Mouse (Mus musculus) lung, embryonic 14.5 days (tissue): Measurements from ENCODE around the gene E4f1. TPM values are rescaled to one million over a fixed set of nuclear protein-coding genes. Genes with fewer than 3 reads are reported as not detected.
A peak's percentile ranks its signal among the peaks of the same experiment; 100 is the strongest.

Source experiments
- ATAC-seq: fragments of 200-750 bp; cut with Nextera tagmentation; 2 replicates; pipeline ENCODE4 v1.8.0; 2017; ENCODE audit warnings: mild to moderate bottlenecking, moderate TSS enrichment, moderate library complexity; ENCODE audit not compliant: insufficient read depth
- DNase-seq: peaks from one replicate; pipeline ENCODE4 v3.0.0-alpha.2; 2015
- H3K27ac ChIP-seq: fragments of 300-500 bp; sonication (generic); 2 replicates; pipeline ENCODE4 v1.5.1; 2014; ENCODE audit warnings: low read depth, mild to moderate bottlenecking, moderate library complexity
- H3K27me3 ChIP-seq: fragments of 300-500 bp; sonication (generic); 2 replicates; pipeline ENCODE4 v1.6.1; 2014; ENCODE audit warnings: low read length, control low read depth; ENCODE audit not compliant: insufficient read depth
- H3K36me3 ChIP-seq: fragments of 300-500 bp; sonication (generic); 2 replicates; pipeline ENCODE4 v1.6.1; 2014; ENCODE audit warnings: control low read depth; ENCODE audit not compliant: insufficient read depth
- H3K4me1 ChIP-seq: fragments of 300-500 bp; sonication (generic); 2 replicates; pipeline ENCODE4 v1.6.1; 2014; ENCODE audit warnings: antibody characterized with exemption, control low read depth; ENCODE audit not compliant: insufficient read depth
- H3K4me2 ChIP-seq: fragments of 300-500 bp; sonication (generic); 2 replicates; pipeline ENCODE4 v1.6.1; 2014; ENCODE audit warnings: mild to moderate bottlenecking
- H3K4me3 ChIP-seq: fragments of 300-500 bp; sonication (generic); 2 replicates; pipeline ENCODE4 v1.5.1; 2014; ENCODE audit warnings: low read depth, low read length
- H3K9ac ChIP-seq: fragments of 300-500 bp; sonication (generic); 2 replicates; pipeline ENCODE4 v1.6.1; 2014
- H3K9me3 ChIP-seq: fragments of 300-500 bp; sonication (generic); 2 replicates; pipeline ENCODE4 v1.6.1; 2016; ENCODE audit warnings: low read depth, low read length, control low read depth
- CTCF ChIP-seq: IDR thresholded peaks from 2 replicates; pipeline ENCODE4 v1.5.1; 2016; ENCODE audit warnings: antibody characterized with exemption, low read depth
- WGBS: fragments of 180-500 bp; shearing (Covaris S2); extraction: QIAGEN DNeasy Blood & Tissue Kit; methylation state at CpG from one replicate; pipeline ENCODE4 v1.1.7; 2014; 5-methylcytosine and 5-hydroxymethylcytosine counted together
- polyA plus RNA-seq: library from polyadenylated mRNA; unstranded; fragments of >200 nt; fragmentation: Nextera tagmentation; extraction: Ambion mirVana; gene quantifications from 2 replicates; pipeline ENCODE4 v1.2.1, GENCODE M21; 2014

E4f1 gene
- polyA plus RNA-seq, 1 experiment from 2014 or later = 25.2 TPM

DNA sequence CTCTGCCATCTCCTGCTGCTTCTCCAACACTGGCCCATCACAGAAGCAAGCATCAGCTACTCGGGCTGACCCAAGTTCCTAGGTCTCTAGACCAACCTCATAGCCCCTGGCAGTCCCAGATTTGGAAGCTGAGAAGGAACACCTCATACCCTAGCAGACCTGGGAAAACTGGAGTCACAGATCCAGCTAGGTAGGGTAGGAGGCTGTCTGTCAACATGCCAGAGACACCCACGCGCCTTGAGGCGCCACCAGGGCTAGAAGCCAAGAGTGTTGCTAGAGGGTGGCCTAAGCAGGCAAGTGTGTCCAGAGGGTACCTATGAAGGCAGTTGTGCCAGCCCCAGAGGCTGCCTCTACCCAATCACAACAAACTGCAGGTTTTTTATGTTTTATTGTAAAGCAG lies 26.7 kb downstream of the E4f1 start:
- Histone ChIP-seq H3K9me3 (no peaks in the 10 kb centered on the region), H3K9ac (no peak overlapping the region), H3K4me3 (no peak overlapping the region), H3K4me1 (no peaks in the 10 kb centered on the region), H3K36me3 (peaks cover 89% of the 10 kb centered on the region), H3K27ac (no peak overlapping the region), H3K4me2 (no peak overlapping the region), H3K27me3 (no peaks in the 10 kb centered on the region)
- DNase-seq (no peak), ATAC-seq (no peak)
- no peak for TF ChIP-seq CTCF
- WGBS = 85% methylated on average over 4 of the region's 4 CpGs

DNA sequence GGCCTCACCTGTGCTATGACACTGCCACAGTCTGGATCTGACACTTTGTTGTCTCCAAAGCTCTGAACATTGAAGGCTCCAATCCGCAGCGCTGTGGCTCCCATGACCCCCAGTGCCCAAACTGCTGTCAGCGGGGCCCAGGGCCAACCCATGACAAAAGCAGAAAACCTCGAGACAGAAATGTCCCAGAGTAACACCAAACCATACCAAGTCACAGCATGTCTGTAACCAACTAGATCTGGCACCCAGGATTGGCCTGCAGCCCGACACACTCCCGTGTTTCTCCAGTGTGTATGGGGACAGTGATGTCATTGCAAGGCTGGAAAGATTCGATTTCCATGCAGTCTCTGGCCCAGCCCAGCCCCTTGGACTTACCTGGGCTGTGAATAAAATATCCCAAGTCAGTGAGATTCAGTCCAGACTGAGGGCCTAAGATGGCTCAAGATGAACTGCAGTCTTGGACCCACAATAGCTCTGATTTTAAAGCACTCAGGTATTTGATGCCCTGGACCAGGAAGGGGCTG lies 27.4 kb downstream of the E4f1 start, which contains the start of gene Dnase1l2:
Dnase1l2 (minus strand) TSS at position 474 of the 524 bp plus-strand sequence.
- no peak within 1 kb of the TSS for H3K4me3 ChIP-seq
- 79% methylated on average over 7 of the region's 7 CpGs for WGBS
- peaks cover 89% of the 10 kb centered on the region for H3K36me3 ChIP-seq
- no peak within 1 kb of the TSS for H3K27ac ChIP-seq
- no peak for DNase-seq
- no peak for TF ChIP-seq CTCF
- H3K27me3 ChIP-seq = no peaks in the 10 kb centered on the region
- no peak for ATAC-seq
- no peak within 1 kb of the TSS for H3K9ac ChIP-seq
- H3K9me3 ChIP-seq = no peaks in the 10 kb centered on the region
- H3K4me2 ChIP-seq = no peak within 1 kb of the TSS
- no peaks in the 10 kb centered on the region for H3K4me1 ChIP-seq

GRCm38 (mm10) chr17:24442107-24442506 lies 28.0 kb downstream of the E4f1 start:
- H3K9me3 ChIP-seq = no peaks in the 10 kb centered on the region
- no peaks in the 10 kb centered on the region for H3K4me1 ChIP-seq
- H3K36me3 ChIP-seq = peaks cover 88% of the 10 kb centered on the region
- ATAC-seq (no peak), DNase-seq (no peak)
- H3K27me3 ChIP-seq = no peaks in the 10 kb centered on the region
- no peak overlapping the region for H3K27ac ChIP-seq
- H3K4me2 ChIP-seq = no peak overlapping the region
- TF ChIP-seq CTCF = no peak
- H3K9ac ChIP-seq = no peak overlapping the region
- 84% methylated on average over 14 of the region's 14 CpGs for WGBS
- no peak overlapping the region for H3K4me3 ChIP-seq

GRCm38 (mm10) chr17:24441148-24441547 lies 29.0 kb downstream of the E4f1 start:
- H3K27ac ChIP-seq = no peak overlapping the region
- no peaks in the 10 kb centered on the region for H3K27me3 ChIP-seq
- H3K4me1 ChIP-seq = no peaks in the 10 kb centered on the region
- peaks cover 87% of the 10 kb centered on the region for H3K36me3 ChIP-seq
- no peak overlapping the region for H3K9ac ChIP-seq
- TF ChIP-seq CTCF = peak; percentile 46
- 29% methylated on average over 2 of the region's 2 CpGs for WGBS
- H3K4me2 ChIP-seq = no peak overlapping the region
- H3K9me3 ChIP-seq = no peaks in the 10 kb centered on the region
- DNase-seq (no peak), ATAC-seq (no peak)
- no peak overlapping the region for H3K4me3 ChIP-seq

DNA sequence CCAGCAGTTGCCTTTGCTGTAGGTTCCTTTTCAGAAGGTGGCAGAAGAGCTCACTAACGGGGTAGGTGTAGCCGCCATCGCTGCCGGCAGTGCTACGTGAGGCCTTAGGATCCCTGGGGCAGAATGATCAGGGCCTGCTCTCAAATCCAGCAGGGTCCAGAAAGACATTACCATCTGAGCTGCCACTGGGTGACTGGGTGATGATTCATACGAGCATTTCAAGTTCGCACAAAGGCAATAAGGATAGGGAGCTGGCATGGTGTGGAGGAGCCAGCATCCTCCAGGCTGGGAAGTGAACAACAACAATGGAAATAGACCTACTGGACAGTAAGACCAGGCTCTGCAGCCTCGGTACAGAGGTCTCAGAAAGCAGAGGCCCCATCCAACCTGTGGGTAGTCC lies 29.7 kb downstream of the E4f1 start:
- no peak overlapping the region for H3K27ac ChIP-seq
- H3K4me1 ChIP-seq = no peaks in the 10 kb centered on the region
- no peaks in the 10 kb centered on the region for H3K27me3 ChIP-seq
- ATAC-seq (no peak), DNase-seq (no peak)
- H3K9me3 ChIP-seq = no peaks in the 10 kb centered on the region
- H3K4me2 ChIP-seq = no peak overlapping the region
- H3K9ac ChIP-seq = no peak overlapping the region
- peaks cover 87% of the 10 kb centered on the region for H3K36me3 ChIP-seq
- H3K4me3 ChIP-seq = no peak overlapping the region
- no peak for TF ChIP-seq CTCF
- WGBS = 88% methylated on average over 8 of the region's 8 CpGs

- Histone ChIP-seq H3K4me1 (no peaks in the 10 kb centered on the region), H3K4me3 (no peak overlapping the region), H3K27me3 (no peaks in the 10 kb centered on the region), H3K4me2 (no peak overlapping the region), H3K27ac (no peak overlapping the region), H3K9ac (no peak overlapping the region), H3K36me3 (peaks cover 79% of the 10 kb centered on the region), H3K9me3 (no peaks in the 10 kb centered on the region)
- DNase-seq (peak; percentile 79), ATAC-seq (peak; percentile 70; the same call in 1 of the 2 replicates)
- WGBS = 68% methylated on average over 5 of the region's 5 CpGs
- TF ChIP-seq CTCF = peak; percentile 82
These were observed 33.1 kb downstream of the E4f1 start for GRCm38 (mm10) chr17:24437016-24437415.

DNA sequence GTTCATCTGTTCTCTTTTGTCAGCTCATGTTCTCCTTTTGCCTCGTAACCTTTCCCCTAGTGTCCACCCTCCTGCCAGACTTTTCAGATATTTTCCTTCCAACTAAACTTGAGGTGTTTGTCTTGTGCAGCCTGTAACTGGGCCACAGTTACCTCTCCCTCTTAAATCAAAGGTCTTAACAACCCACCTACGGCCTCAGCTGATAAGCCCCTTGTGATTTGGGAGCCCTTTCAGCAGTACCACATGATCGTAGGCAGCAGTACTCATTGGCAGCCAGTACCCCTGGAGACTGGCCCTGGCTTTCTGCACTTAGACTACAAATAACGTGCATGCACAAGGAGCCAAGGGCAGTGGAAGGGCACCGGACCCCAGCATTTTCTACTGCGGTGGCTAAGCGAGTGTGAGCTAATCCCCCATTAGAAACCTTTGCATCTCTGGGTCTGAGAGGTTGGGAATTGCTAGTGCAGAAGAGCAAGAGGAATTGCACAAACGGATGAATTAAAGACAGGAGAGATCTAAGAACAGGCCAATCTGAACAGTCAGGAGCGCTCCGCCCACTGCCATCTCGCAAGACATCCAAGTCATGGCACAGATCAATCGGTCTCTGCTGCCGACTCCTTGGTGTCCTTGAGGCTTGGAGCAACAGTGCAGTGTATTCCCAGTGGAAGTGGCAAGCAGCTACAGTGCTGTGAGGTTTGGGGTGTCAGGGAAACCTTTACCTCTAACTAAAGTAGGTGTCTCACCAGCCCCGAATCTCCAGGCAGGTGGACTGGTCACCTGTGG lies 40.7 kb downstream of the E4f1 start:
- 75% methylated on average over 14 of the region's 14 CpGs for WGBS
- Histone ChIP-seq H3K9me3 (no peaks in the 10 kb centered on the region), H3K4me2 (no peak overlapping the region), H3K9ac (no peak overlapping the region), H3K27me3 (no peaks in the 10 kb centered on the region), H3K27ac (peak overlapping the region; percentile 36; the same call in 1 of the 2 replicates), H3K4me3 (no peak overlapping the region), H3K4me1 (no peaks in the 10 kb centered on the region), H3K36me3 (peaks cover 29% of the 10 kb centered on the region)
- DNase-seq (no peak), ATAC-seq (no peak)
- no peak for TF ChIP-seq CTCF
